Mouse (Mus musculus): ENCODE results near the gene Acnat1. TPM values are rescaled to one million over a fixed set of nuclear protein-coding genes. Genes with fewer than 3 reads are reported as not detected.

Gene Acnat1
- total and polyA plus RNA-seq, 3 experiments, result not detected

DNA sequence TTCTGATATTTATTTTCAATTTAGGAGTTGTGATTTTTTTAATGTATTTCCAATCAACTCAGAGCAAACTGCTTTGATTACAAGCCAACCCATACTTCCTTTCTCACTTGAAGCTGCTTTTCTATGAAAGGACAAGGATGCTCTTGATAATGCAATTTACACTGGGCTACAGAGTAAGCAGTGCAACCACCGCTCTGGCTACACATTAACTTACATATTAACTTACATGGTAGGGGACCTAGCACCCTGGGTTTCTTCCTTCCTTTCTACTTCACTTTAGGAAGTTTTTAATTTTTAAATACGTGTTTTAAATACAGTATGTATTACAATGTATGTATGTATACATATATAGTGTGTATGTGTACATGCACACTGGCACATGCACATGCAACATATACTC is 35.5 kb upstream of the Acnat1 start:
- dilution Hi-C loops (cut with MboI; ENCODE audit: extremely low pct_ligation_motif_present, extremely low pct_unique_long_range_greater_than_20kb, low sequenced_read_pairs) (no loop called here), in situ Hi-C loops (cut with MboI; ENCODE audit: low pct_ligation_motif_present, low pct_unique_long_range_greater_than_20kb, low sequenced_read_pairs) (no loop called here)
- Histone ChIP-seq H3K4me3 (replicated peaks in 1 of 3; ENCODE audit: low read depth in 2 of 3, low read length in 2 of 3, poor library complexity in 1 of 3) (no peak overlapping the region), H3K9me3 (replicated peaks; ENCODE audit: low read length) (no peaks in the 10 kb centered on the region), H3K27ac (ENCODE audit: insufficient read depth, low read depth) (no peak overlapping the region), H3K27me3 (replicated peaks) (no peaks in the 10 kb centered on the region), H3K36me3 (replicated peaks in 1 of 2; ENCODE audit: control insufficient read depth in 1 of 2, insufficient read depth in 1 of 2, low read length in 1 of 2) (peaks cover 11 to 27% of the 10 kb centered on the region in 2 experiments), H3K79me2 (replicated peaks; ENCODE audit: control insufficient read depth, extremely low read depth, insufficient read depth, poor library complexity, severe bottlenecking) (0 out of 2 replicates have a peak, but pooled peaks cover 2% of the 10 kb centered on the region), H3K4me2 (ENCODE audit: insufficient read depth, low read depth, poor library complexity, severe bottlenecking) (no peak overlapping the region), H3K4me1 (ENCODE audit: control insufficient read depth in 1 of 2, insufficient read depth in 2 of 2) (no peaks in the 10 kb centered on the region), H3K9ac (ENCODE audit: insufficient read depth, low read depth) (no peak overlapping the region)
- TF ChIP-seq MAX (IDR thresholded peaks at IDR 0.05; ENCODE audit: low read length) (no peak), PAX5 (IDR thresholded peaks at IDR 0.05; ENCODE audit: low read length) (no peak), CHD1 (IDR thresholded peaks at IDR 0.05; ENCODE audit: low read depth, low read length) (no peak), MAZ (IDR thresholded peaks at IDR 0.05; ENCODE audit: low read depth, low read length) (no peak), CTCF (conservative IDR thresholded peaks at IDR 0.05 in 1 of 2, IDR thresholded peaks at IDR 0.05 in 1 of 2; ENCODE audit: low read depth in 2 of 2, low read length in 2 of 2) (no peak), CHD2 (IDR thresholded peaks at IDR 0.05; ENCODE audit: low read length) (no peak), TBP (conservative IDR thresholded peaks at IDR 0.05; ENCODE audit: low read depth, low read length) (no peak), MYC (IDR thresholded peaks at IDR 0.05; ENCODE audit: low read depth, low read length) (no peak), SIN3A (IDR thresholded peaks at IDR 0.05; ENCODE audit: low read length) (no peak), ZKSCAN1 (IDR thresholded peaks at IDR 0.05; ENCODE audit: borderline replicate concordance, low read depth, low read length) (no peak)
- no peak for DNase-seq (ENCODE audit: extremely low read depth)

DNA sequence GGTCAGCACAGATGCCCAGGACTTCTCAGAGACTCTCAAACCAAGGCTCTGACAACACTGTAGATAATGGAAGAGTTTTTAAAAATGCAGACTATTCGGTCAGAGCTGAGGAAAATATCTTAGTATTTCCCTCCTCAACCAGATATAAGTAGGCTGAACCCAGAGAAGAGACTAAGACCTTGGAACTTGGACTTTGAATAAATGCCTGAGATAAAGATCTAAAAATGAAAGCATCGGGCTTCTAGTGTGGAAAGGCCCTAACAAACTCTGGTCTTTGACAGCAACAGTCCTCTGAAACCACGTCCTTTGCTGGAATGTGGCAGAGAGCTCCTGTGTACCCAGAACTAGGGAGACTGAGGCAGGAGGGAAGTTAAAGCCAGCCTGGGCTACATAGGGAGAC is 32.7 kb upstream of the Acnat1 start, which contains the start of gene Baat:
TSS of gene Baat (minus strand) at position 172 of the 400 bp plus-strand sequence.
- Histone ChIP-seq H3K4me2 (ENCODE audit: insufficient read depth, low read depth, poor library complexity, severe bottlenecking) (peak within 1 kb of the TSS; percentile 24; the same call in 1 of the 2 replicates), H3K27me3 (replicated peaks) (no peaks in the 10 kb centered on the region), H3K79me2 (replicated peaks; ENCODE audit: control insufficient read depth, extremely low read depth, insufficient read depth, poor library complexity, severe bottlenecking) (no peaks in the 10 kb centered on the region), H3K27ac (ENCODE audit: insufficient read depth, low read depth) (no peak within 1 kb of the TSS), H3K4me1 (ENCODE audit: control insufficient read depth in 1 of 2, insufficient read depth in 2 of 2) (no peaks in the 10 kb centered on the region), H3K9me3 (replicated peaks; ENCODE audit: low read length) (no peaks in the 10 kb centered on the region), H3K4me3 (replicated peaks in 1 of 3; ENCODE audit: low read depth in 2 of 3, low read length in 2 of 3, poor library complexity in 1 of 3) (no peak within 1 kb of the TSS), H3K9ac (ENCODE audit: insufficient read depth, low read depth) (no peak within 1 kb of the TSS), H3K36me3 (replicated peaks in 1 of 2; ENCODE audit: control insufficient read depth in 1 of 2, insufficient read depth in 1 of 2, low read length in 1 of 2) (peaks cover 0 to 2% of the 10 kb centered on the region in 2 experiments)
- TF ChIP-seq ZC3H11A (IDR thresholded peaks at IDR 0.05; ENCODE audit: low read depth, low read length) (no peak), ETS1 (conservative IDR thresholded peaks at IDR 0.05; ENCODE audit: low read depth, low read length) (no peak), CHD2 (IDR thresholded peaks at IDR 0.05; ENCODE audit: low read length) (no peak), USF2 (conservative IDR thresholded peaks at IDR 0.05; ENCODE audit: low read depth, low read length) (no peak), POLR2A (IDR thresholded peaks at IDR 0.05; ENCODE audit: low read depth, low read length) (no peak), CTCF (conservative IDR thresholded peaks at IDR 0.05 in 1 of 2, IDR thresholded peaks at IDR 0.05 in 1 of 2; ENCODE audit: low read depth in 2 of 2, low read length in 2 of 2) (no peak), GABPA (IDR thresholded peaks at IDR 0.05; ENCODE audit: insufficient replicate concordance, low read depth, low read length) (no peak), SIN3A (IDR thresholded peaks at IDR 0.05; ENCODE audit: low read length) (no peak), NRF1 (IDR thresholded peaks at IDR 0.05; ENCODE audit: low read depth, low read length) (no peak), BHLHE40 (IDR thresholded peaks at IDR 0.05; ENCODE audit: low read depth, low read length) (no peak)
- in situ Hi-C loops (cut with MboI; ENCODE audit: low pct_ligation_motif_present, low pct_unique_long_range_greater_than_20kb, low sequenced_read_pairs), result no loop called here
- no peak for DNase-seq (ENCODE audit: extremely low read depth)
- dilution Hi-C loops (cut with MboI; ENCODE audit: extremely low pct_ligation_motif_present, extremely low pct_unique_long_range_greater_than_20kb, low sequenced_read_pairs), result no loop called here

All from CH12.LX (cell line).